Mouse (Mus musculus): Measurements from ENCODE around the gene Fam71d. TPM values are rescaled to one million over a fixed set of nuclear protein-coding genes. Genes with fewer than 3 reads are reported as not detected.

Gene Fam71d
- polyA plus RNA-seq (2015; fragmentation: Illumina TruSeq; extraction: RNeasy Lipid Tissue Mini Kit (QIAGEN cat#74804); ENCODE audit: insufficient read depth, low replicate concordance) = 0.29 TPM

GRCm38 (mm10) chr12:78691325-78691724 is at the start of gene Fam71d:
Gene Fam71d, plus strand, starts transcription at chr12:78691535.

DNA sequence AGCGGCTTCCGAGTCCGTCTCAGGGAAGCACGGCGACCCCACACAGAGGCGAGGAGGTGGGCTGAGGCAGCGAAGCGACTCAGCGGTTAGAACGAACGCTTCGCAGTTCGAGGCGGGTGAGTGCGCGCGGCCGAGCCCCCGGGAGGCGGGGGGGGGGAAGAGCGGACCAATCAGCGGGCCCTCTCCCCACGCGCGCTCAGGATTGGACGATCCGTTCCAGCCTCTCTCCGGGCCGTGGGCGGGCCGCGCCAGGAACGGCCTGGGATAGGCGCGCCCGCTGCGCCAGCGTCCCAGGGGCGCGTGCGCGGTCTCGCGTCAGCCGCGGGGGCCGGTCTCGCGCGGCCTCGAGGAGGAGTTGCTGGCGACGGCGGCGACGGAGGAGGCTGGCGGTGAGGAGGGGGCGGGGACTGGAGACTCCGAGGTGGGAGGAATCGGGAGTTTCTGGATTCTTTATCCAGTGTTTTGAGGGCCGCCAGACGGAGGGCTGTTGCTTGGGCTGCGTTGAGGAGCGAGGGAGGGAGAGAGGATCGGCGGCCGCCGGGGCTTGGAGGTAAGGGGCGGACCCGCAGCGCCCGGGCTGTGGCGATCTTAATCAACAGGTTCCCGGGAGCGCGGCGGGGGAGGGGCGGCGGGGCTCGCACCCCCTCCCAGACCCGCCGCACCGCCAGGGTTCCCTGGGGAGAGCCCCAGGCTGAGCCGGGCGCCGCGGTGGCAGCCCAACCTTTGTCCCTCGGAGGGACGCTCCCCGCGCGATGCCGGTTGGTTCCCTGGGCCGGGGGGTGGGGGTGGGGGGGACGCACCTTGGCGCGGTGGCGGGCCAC is 57.4 kb downstream of the Fam71d start, which contains the start of gene Mpp5:
TSS of gene Mpp5 (plus strand) at position 351 of the 821 bp plus-strand sequence.

Other genes starting within 250 kb of the Fam71d start
- 16.1 TPM for gene Mpp5, start 57.4 kb downstream of the Fam71d start, polyA plus RNA-seq (2015; fragmentation: Illumina TruSeq; extraction: RNeasy Lipid Tissue Mini Kit (QIAGEN cat#74804); ENCODE audit: insufficient read depth, low replicate concordance)
- gene Atp6v1d, start 170.1 kb downstream of the Fam71d start, polyA plus RNA-seq (2015; fragmentation: Illumina TruSeq; extraction: RNeasy Lipid Tissue Mini Kit (QIAGEN cat#74804); ENCODE audit: insufficient read depth, low replicate concordance) = 88.8 TPM
- gene Eif2s1, start 170.3 kb downstream of the Fam71d start, polyA plus RNA-seq (2015; fragmentation: Illumina TruSeq; extraction: RNeasy Lipid Tissue Mini Kit (QIAGEN cat#74804); ENCODE audit: insufficient read depth, low replicate concordance) = 68.4 TPM
- 1.2 TPM for gene Plek2, start 215.4 kb downstream of the Fam71d start, polyA plus RNA-seq (2015; fragmentation: Illumina TruSeq; extraction: RNeasy Lipid Tissue Mini Kit (QIAGEN cat#74804); ENCODE audit: insufficient read depth, low replicate concordance)